ENCODE assay signal across 24 mouse cellular contexts in genomic region chr12:116394327-116394726, GRCm38 (mm10). TPM values are rescaled to one million over a fixed set of nuclear protein-coding genes. Genes with fewer than 3 reads are reported as not detected.
A peak's percentile ranks its signal among the peaks of the same experiment; 100 is the strongest.
DNase-seq lines count a peak whose midpoint lies in the region; ATAC-seq and TF ChIP-seq lines count a peak whose summit lies in the region.
"Had no signal": no experiment of that assay in that cellular context is flagged by ENCODE, and none has a peak within 500 bp of the region (broad histone marks: within the 10 kb centered on the region; RNA-seq: fewer than 3 reads in every experiment).

No protein-coding gene starts in this region.

- TF ChIP-seq CTCF in liver, embryonic 14.5 days (IDR thresholded peaks at IDR 0.05; ENCODE audit: low read depth): peak; percentile 25; the same call in 1 of the 2 replicates

- H3K36me3 ChIP-seq in embryonic facial prominence, embryonic 14.5 days (ENCODE audit: control insufficient read depth, insufficient read depth, low read length): no peaks in the 10 kb centered on the region
- peaks cover 2% of the 10 kb centered on the region for H3K36me3 ChIP-seq in embryonic facial prominence, embryonic 10.5 days (replicated peaks)
- H3K36me3 ChIP-seq in liver, embryonic 14.5 days (replicated peaks; ENCODE audit: control insufficient read depth, insufficient read depth, low read depth): no peaks in the 10 kb centered on the region
- H3K36me3 ChIP-seq: embryonic facial prominence, embryonic 15.5 days; forebrain, embryonic 15.5 days; intestine, embryonic 15.5 days; kidney, embryonic 15.5 days; midbrain, embryonic 13.5 days had no signal

- no peaks in the 10 kb centered on the region for H3K27me3 ChIP-seq in embryonic facial prominence, embryonic 14.5 days (replicated peaks; ENCODE audit: control insufficient read depth, insufficient read depth, low read length)
- no peaks in the 10 kb centered on the region for H3K27me3 ChIP-seq in embryonic facial prominence, embryonic 10.5 days (replicated peaks; ENCODE audit: low read depth, poor library complexity, severe bottlenecking)
- no peaks in the 10 kb centered on the region for H3K27me3 ChIP-seq in liver, embryonic 14.5 days (ENCODE audit: control insufficient read depth, insufficient read depth, low read length)
- H3K27me3 ChIP-seq: embryonic facial prominence, embryonic 15.5 days; forebrain, embryonic 15.5 days; intestine, embryonic 15.5 days; kidney, embryonic 15.5 days; midbrain, embryonic 13.5 days had no signal

- TF ChIP-seq EP300 in liver, embryonic 14.5 days (IDR thresholded peaks at IDR 0.05; ENCODE audit: low read depth): no peak

- 0 out of 2 replicates have a peak, but pooled peaks cover 1% of the 10 kb centered on the region for H3K9me3 ChIP-seq in embryonic facial prominence, embryonic 14.5 days (ENCODE audit: control insufficient read depth, low read length)
- no peaks in the 10 kb centered on the region for H3K9me3 ChIP-seq in embryonic facial prominence, embryonic 10.5 days
- no peaks in the 10 kb centered on the region for H3K9me3 ChIP-seq in liver, embryonic 14.5 days (ENCODE audit: control insufficient read depth, low read length)
- H3K9me3 ChIP-seq: embryonic facial prominence, embryonic 15.5 days; forebrain, embryonic 15.5 days; hindbrain, embryonic 10.5 days; intestine, embryonic 15.5 days; kidney, embryonic 15.5 days; midbrain, embryonic 13.5 days had no signal

- no peak overlapping the region for H3K27ac ChIP-seq in embryonic facial prominence, embryonic 14.5 days (replicated peaks; ENCODE audit: low read depth, low read length)
- no peak overlapping the region for H3K27ac ChIP-seq in embryonic facial prominence, embryonic 10.5 days (replicated peaks)
- H3K27ac ChIP-seq in liver, embryonic 14.5 days: no peak overlapping the region
- H3K27ac ChIP-seq: embryonic facial prominence, embryonic 15.5 days; forebrain, embryonic 15.5 days; hindbrain, embryonic 10.5 days; intestine, embryonic 15.5 days; kidney, embryonic 15.5 days; midbrain, embryonic 13.5 days had no signal

- H3K4me1 ChIP-seq in embryonic facial prominence, embryonic 14.5 days (ENCODE audit: control insufficient read depth, insufficient read depth, low read length): no peaks in the 10 kb centered on the region
- H3K4me1 ChIP-seq in embryonic facial prominence, embryonic 10.5 days: no peaks in the 10 kb centered on the region
- no peaks in the 10 kb centered on the region for H3K4me1 ChIP-seq in liver, embryonic 14.5 days (replicated peaks; ENCODE audit: control insufficient read depth in 2 of 2, insufficient read depth in 2 of 2, low read length in 1 of 2)
- H3K4me1 ChIP-seq: embryonic facial prominence, embryonic 15.5 days; forebrain, embryonic 15.5 days; hindbrain, embryonic 10.5 days; intestine, embryonic 15.5 days; kidney, embryonic 15.5 days; midbrain, embryonic 13.5 days had no signal

- no peak overlapping the region for H3K9ac ChIP-seq in embryonic facial prominence, embryonic 14.5 days (ENCODE audit: low read depth, low read length)
- H3K9ac ChIP-seq in liver, embryonic 14.5 days (replicated peaks): no peak overlapping the region
- H3K9ac ChIP-seq: embryonic facial prominence, embryonic 15.5 days; forebrain, embryonic 15.5 days; intestine, embryonic 15.5 days; kidney, embryonic 15.5 days; midbrain, embryonic 13.5 days had no signal

- DNase-seq in embryonic facial prominence, embryonic 14.5 days (ENCODE audit: low spot score): no peak
- no peak for DNase-seq in embryonic facial prominence, embryonic 10.5 days (ENCODE audit: low spot score)
- DNase-seq in liver, embryonic 14.5 days (ENCODE audit: low read depth in 3 of 3, low spot score in 3 of 3): no peak
- no peak for DNase-seq in liver
- DNase-seq in ES-CJ7 (ENCODE audit: low read depth, low spot score): peak; percentile 22
- no peak for DNase-seq in heart, postnatal 10 days
- DNase-seq: adrenal gland, postnatal 14 days; cerebellum, adult 2 months; cerebellum, postnatal 36 days; embryo, embryonic 11 days; gastrocnemius, postnatal 10 days; lung, postnatal 10 days; right cerebral cortex, postnatal 14 days; spleen, adult 18-20 months; thymus, postnatal 25 days had no signal

- intact Hi-C loops in heart, postnatal 10 days (cut with DNase I): no loop called here

- no peak overlapping the region for H3K4me3 ChIP-seq in embryonic facial prominence, embryonic 14.5 days (ENCODE audit: low read depth, low read length)
- no peak overlapping the region for H3K4me3 ChIP-seq in embryonic facial prominence, embryonic 10.5 days
- no peak overlapping the region for H3K4me3 ChIP-seq in liver, embryonic 14.5 days (ENCODE audit: insufficient read depth in 1 of 2, low read depth in 2 of 2, low read length in 2 of 2)
- H3K4me3 ChIP-seq: embryonic facial prominence, embryonic 15.5 days; forebrain, embryonic 15.5 days; hindbrain, embryonic 10.5 days; intestine, embryonic 15.5 days; kidney, embryonic 15.5 days; midbrain, embryonic 13.5 days had no signal

- WGBS in embryonic facial prominence, embryonic 14.5 days: 73% methylated on average over 2 of the region's 2 CpGs
- WGBS in embryonic facial prominence, embryonic 10.5 days: 70% methylated on average over 2 of the region's 2 CpGs
- WGBS in liver, embryonic 14.5 days (ENCODE audit: insufficient replicate concordance): 40% methylated on average over 2 of the region's 2 CpGs

- H3K4me2 ChIP-seq in embryonic facial prominence, embryonic 14.5 days (ENCODE audit: low read depth, low read length): no peak overlapping the region
- H3K4me2 ChIP-seq in liver, embryonic 14.5 days (ENCODE audit: low read depth): no peak overlapping the region
- H3K4me2 ChIP-seq: embryonic facial prominence, embryonic 15.5 days; forebrain, embryonic 15.5 days; heart, embryonic 11.5 days; intestine, embryonic 15.5 days; kidney, embryonic 15.5 days; midbrain, embryonic 13.5 days had no signal

- ATAC-seq in embryonic facial prominence, embryonic 14.5 days (ENCODE audit: low read depth): peak; percentile 34; the same call in 1 of the 2 replicates
- no peak for ATAC-seq in liver, embryonic 14.5 days (ENCODE audit: insufficient read depth)
- 0 out of 2 replicates have a peak, but pooled peaks have one; percentile 45 for ATAC-seq in megakaryocyte-erythroid progenitor cell, adult 5-6 weeks (replicated peaks; ENCODE audit: low FRiP score, low TSS enrichment, poor library complexity, severe bottlenecking)
- ATAC-seq: forebrain, embryonic 15.5 days; hindbrain, embryonic 16.5 days; intestine, embryonic 15.5 days; midbrain, embryonic 13.5 days had no signal

RNA-seq across cellular contexts. Expression of gene Ncapg2, which starts 10.9 kb away (rescaled TPM):
- polyA plus RNA-seq in embryonic facial prominence, embryonic 14.5 days (2014; fragmentation: Nextera tagmentation; extraction: Ambion mirVana): 37.0 and 40.5 TPM in 2 replicates
- polyA plus RNA-seq in embryonic facial prominence, embryonic 10.5 days (2016; fragmentation: Nextera tagmentation; extraction: Ambion mirVana): 53.1 and 57.3 TPM in 2 replicates
- polyA plus RNA-seq in liver, embryonic 14.5 days (2012; rRNA removed): 15.9 and 25.4 TPM in 2 replicates
- 55.8 TPM in 2 replicates for polyA plus RNA-seq in liver, embryonic 14.5 days (2014; fragmentation: Nextera tagmentation; extraction: Ambion mirVana)
- total RNA-seq in megakaryocyte-erythroid progenitor cell, adult 5-6 weeks (2014; fragmentation: Nextera tagmentation): 81.5 and 90.3 TPM in 2 replicates
- 192 TPM in 2 replicates for total RNA-seq in megakaryocyte-erythroid progenitor cell, adult 5-6 weeks (2017)
- total RNA-seq in heart, postnatal 10 days (2021): 10 to 100 TPM; 16.3 to 16.4 TPM
